Mouse (Mus musculus): ENCODE measurements around the gene Clcc1.

Gene Clcc1

GRCm38 (mm10) chr3:108711296-108711695 is 57.6 kb downstream of the Clcc1 start:
- DNase-seq: no peak

GRCm38 (mm10) chr3:108713065-108713675 is 59.5 kb downstream of the Clcc1 start:
- no peak for DNase-seq

GRCm38 (mm10) chr3:108714837-108715236 is 61.1 kb downstream of the Clcc1 start:
- DNase-seq: no peak

- no peak for DNase-seq
Observed at GRCm38 (mm10) chr3:108717896-108718502, 64.3 kb downstream of the Clcc1 start.

- DNase-seq: no peak
Observed at GRCm38 (mm10) chr3:108719357-108719756, 65.6 kb downstream of the Clcc1 start.

GRCm38 (mm10) chr3:108719761-108720160 is 66.0 kb downstream of the Clcc1 start:
- no peak for DNase-seq

- no peak for DNase-seq
Observed at GRCm38 (mm10) chr3:108721076-108721991, 67.6 kb downstream of the Clcc1 start.

- peak; percentile 90 for DNase-seq
Observed at GRCm38 (mm10) chr3:108722036-108722872, 68.5 kb downstream of the Clcc1 start, which contains the start of gene Gpsm2. Gene Gpsm2, minus strand, starts transcription at chr3:108722309.

GRCm38 (mm10) chr3:108726413-108726812 is 72.7 kb downstream of the Clcc1 start:
- DNase-seq: no peak

- no peak for DNase-seq
Observed at GRCm38 (mm10) chr3:108727344-108727743, 73.6 kb downstream of the Clcc1 start.

GRCm38 (mm10) chr3:108727776-108728175 is 74.1 kb downstream of the Clcc1 start:
- no peak for DNase-seq
